Mouse (Mus musculus) liver, postnatal 0 days (tissue): ENCODE measurements around the gene Ccdc84. TPM values are rescaled to one million over a fixed set of nuclear protein-coding genes. Genes with fewer than 3 reads are reported as not detected.
"Not testable (repeated sequence)": the region's sequence is repeated elsewhere in the genome, so short reads cannot be mapped to it uniquely, and the experiment has no call there.

Experiments
- ATAC-seq: fragments of 200-750 bp; cut with Nextera tagmentation; 2 replicates; pipeline ENCODE4 v1.8.0; 2017; ENCODE audit warnings: mild to moderate bottlenecking, moderate library complexity
- DNase-seq: peaks from one replicate; pipeline ENCODE4 v3.0.0-alpha.2; 2016
- H3K27ac ChIP-seq: fragments of 300-500 bp; sonication (generic); 2 replicates; pipeline ENCODE4 v1.5.1; 2014; ENCODE audit warnings: antibody characterized with exemption, moderate library complexity, mild to moderate bottlenecking, low read depth
- H3K27me3 ChIP-seq: fragments of 300-500 bp; sonication (generic); 2 replicates; pipeline ENCODE4 v1.6.1; 2014; ENCODE audit warnings: low read length, control low read depth, mixed read lengths; ENCODE audit not compliant: insufficient read depth
- H3K36me3 ChIP-seq: fragments of 300-500 bp; sonication (generic); replicated peaks from 2 replicates; pipeline ENCODE4 v1.6.1; 2014; ENCODE audit warnings: mild to moderate bottlenecking, control low read depth, low read length, moderate library complexity, mixed read lengths; ENCODE audit not compliant: insufficient read depth
- H3K4me1 ChIP-seq: fragments of 300-500 bp; sonication (generic); 2 replicates; pipeline ENCODE4 v1.6.1; 2014; ENCODE audit warnings: antibody characterized with exemption, mild to moderate bottlenecking, control low read depth; ENCODE audit not compliant: insufficient read depth
- H3K4me2 ChIP-seq: fragments of 300-500 bp; sonication (generic); 2 replicates; pipeline ENCODE4 v1.6.1; 2014; ENCODE audit warnings: low read depth, mild to moderate bottlenecking, low read length, moderate library complexity, mixed read lengths
- H3K4me3 ChIP-seq: fragments of 300-500 bp; sonication (generic); 2 replicates; pipeline ENCODE4 v1.5.1; 2014; ENCODE audit warnings: low read depth, low read length
- H3K9ac ChIP-seq: fragments of 300-500 bp; sonication (generic); replicated peaks from 2 replicates; pipeline ENCODE4 v1.6.1; 2014; ENCODE audit warnings: mild to moderate bottlenecking, moderate library complexity
- H3K9me3 ChIP-seq: fragments of 300-500 bp; sonication (generic); 2 replicates; pipeline ENCODE4 v1.6.1; 2016; ENCODE audit warnings: mild to moderate bottlenecking, control low read depth, low read length, mixed read lengths
- CTCF ChIP-seq: sonication (generic); IDR thresholded peaks from 2 replicates; pipeline ENCODE4 v1.5.1; 2016; ENCODE audit warnings: antibody characterized with exemption, low read depth
- EP300 ChIP-seq: IDR thresholded peaks from 2 replicates; pipeline ENCODE4 v1.6.1; 2016; ENCODE audit warnings: antibody characterized with exemption, low read depth, mild to moderate bottlenecking
- WGBS: fragments of 180-500 bp; shearing (Covaris S2); extraction: QIAGEN DNeasy Blood & Tissue Kit; methylation state at CpG from one replicate; pipeline ENCODE4 v1.1.7; 2014; ENCODE audit not compliant: insufficient replicate concordance; 5-methylcytosine and 5-hydroxymethylcytosine counted together
- polyA plus RNA-seq: library from polyadenylated mRNA; unstranded; fragments of >200 nt; fragmentation: Nextera tagmentation; extraction: Ambion mirVana; gene quantifications from 2 replicates; pipeline ENCODE4 v1.2.1, GENCODE M21; 2015

Gene Ccdc84
- polyA plus RNA-seq, 1 experiment from 2014 or later: 12.5 TPM

- DNase-seq (no peak), ATAC-seq (no peak)
- H3K27ac ChIP-seq: no peak overlapping the region
- WGBS: 52% methylated on average over 5 of the region's 5 CpGs
- no peaks in the 10 kb centered on the region for H3K27me3 ChIP-seq
- H3K4me2 ChIP-seq: no peak overlapping the region
- no peak overlapping the region for H3K4me3 ChIP-seq
- no peaks in the 10 kb centered on the region for H3K9me3 ChIP-seq
- no peak overlapping the region for H3K9ac ChIP-seq
- TF ChIP-seq CTCF (no peak), EP300 (no peak)
- H3K36me3 ChIP-seq: 0 out of 2 replicates have a peak, but pooled peaks cover 3% of the 10 kb centered on the region
- H3K4me1 ChIP-seq: peaks cover 10% of the 10 kb centered on the region
Observed at GRCm38 (mm10) chr9:44420280-44420898, 2.0 kb upstream of the Ccdc84 start.

- not testable (repeated sequence) for H3K9me3 ChIP-seq, H3K27ac ChIP-seq, H3K27me3 ChIP-seq, H3K9ac ChIP-seq, H3K36me3 ChIP-seq, H3K4me3 ChIP-seq, H3K4me1 ChIP-seq, DNase-seq, ATAC-seq, H3K4me2 ChIP-seq
- 86% methylated on average over 9 of the region's 9 CpGs for WGBS
Observed at GRCm38 (mm10) chr9:44419730-44420129, 1.4 kb upstream of the Ccdc84 start.

- peaks cover 24% of the 10 kb centered on the region for H3K36me3 ChIP-seq
- peak overlapping the region; percentile 72 for H3K4me3 ChIP-seq
- H3K9ac ChIP-seq: peak overlapping the region; percentile 80
- under 1% methylated on average over 38 of the region's 38 CpGs for WGBS
- H3K4me2 ChIP-seq: peak overlapping the region; percentile 95
- H3K9me3 ChIP-seq: no peaks in the 10 kb centered on the region
- peak overlapping the region; percentile 75 for H3K27ac ChIP-seq
- no peaks in the 10 kb centered on the region for H3K27me3 ChIP-seq
- peaks cover 10% of the 10 kb centered on the region for H3K4me1 ChIP-seq
- DNase-seq (peak; percentile 96), ATAC-seq (peak; percentile 98)
- TF ChIP-seq CTCF: peak; percentile 90
- 0 out of 2 replicates have a peak, but pooled peaks have one; percentile 33 for TF ChIP-seq EP300
Observed at GRCm38 (mm10) chr9:44417892-44418363, 441 bp downstream of the Ccdc84 start.

GRCm38 (mm10) chr9:44417156-44417891 lies 1.0 kb downstream of the Ccdc84 start:
- Histone ChIP-seq H3K9ac (peak overlapping the region; percentile 80), H3K4me3 (peak overlapping the region; percentile 72), H3K27me3 (no peaks in the 10 kb centered on the region), H3K4me1 (peaks cover 10% of the 10 kb centered on the region), H3K36me3 (peaks cover 30% of the 10 kb centered on the region), H3K9me3 (no peaks in the 10 kb centered on the region), H3K27ac (peak overlapping the region; percentile 75), H3K4me2 (peak overlapping the region; percentile 95)
- DNase-seq (no peak), ATAC-seq (peak; percentile 74)
- TF ChIP-seq CTCF: no peak
- TF ChIP-seq EP300: no peak
- 4% methylated on average over 26 of the region's 26 CpGs for WGBS

- Histone ChIP-seq H3K4me3 (no peak overlapping the region), H3K4me1 (peaks cover 16% of the 10 kb centered on the region), H3K27ac (0 out of 2 replicates have a peak overlapping the region, but pooled peaks have one; percentile 1), H3K27me3 (no peaks in the 10 kb centered on the region), H3K4me2 (no peak overlapping the region), H3K9ac (no peak overlapping the region), H3K9me3 (no peaks in the 10 kb centered on the region), H3K36me3 (peaks cover 61% of the 10 kb centered on the region)
- TF ChIP-seq EP300: no peak
- no peak for TF ChIP-seq CTCF
- DNase-seq (no peak), ATAC-seq (no peak)
- WGBS: 68% methylated on average over 2 of the region's 2 CpGs
Observed at GRCm38 (mm10) chr9:44412781-44413180, 5.6 kb downstream of the Ccdc84 start.

GRCm38 (mm10) chr9:44412306-44412705 lies 6.1 kb downstream of the Ccdc84 start:
- H3K9ac ChIP-seq: no peak overlapping the region
- no peaks in the 10 kb centered on the region for H3K27me3 ChIP-seq
- H3K4me3 ChIP-seq: no peak overlapping the region
- peaks cover 61% of the 10 kb centered on the region for H3K36me3 ChIP-seq
- peak overlapping the region; percentile 1; the same call in 1 of the 2 replicates for H3K27ac ChIP-seq
- ATAC-seq: no peak
- H3K4me1 ChIP-seq: peaks cover 14% of the 10 kb centered on the region
- TF ChIP-seq CTCF (no peak), EP300 (no peak)
- 42% methylated on average over 4 of the region's 4 CpGs for WGBS
- no peaks in the 10 kb centered on the region for H3K9me3 ChIP-seq
- H3K4me2 ChIP-seq: no peak overlapping the region
- DNase-seq: no peak
